Mouse (Mus musculus) kidney, adult 2 months (tissue): ENCODE data around the gene 2900026A02Rik. TPM values are rescaled to one million over a fixed set of nuclear protein-coding genes. Genes with fewer than 3 reads are reported as not detected.

ENCODE experiments used
- DNase-seq: peaks from one replicate; pipeline ENCODE4 v3.0.0; 2021
- H3K27ac ChIP-seq: fragments of 200-500 bp; 2 replicates; pipeline ENCODE4 v1.5.1; 2012; ENCODE audit warnings: low read depth, low read length, control low read depth, inconsistent platforms; ENCODE audit not compliant: insufficient read depth
- H3K27me3 ChIP-seq: fragments of 200-500 bp; replicated peaks from 2 replicates; pipeline ENCODE4 v1.6.1; 2012; ENCODE audit warnings: mild to moderate bottlenecking, moderate library complexity, low read length, inconsistent platforms; ENCODE audit not compliant: control insufficient read depth, insufficient read depth
- H3K36me3 ChIP-seq: fragments of 200-500 bp; 2 replicates; pipeline ENCODE4 v1.6.1; 2012; ENCODE audit warnings: mild to moderate bottlenecking, moderate library complexity, low read length, inconsistent platforms; ENCODE audit not compliant: control insufficient read depth, insufficient read depth
- H3K4me1 ChIP-seq: fragments of 200-500 bp; 2 replicates; pipeline ENCODE4 v1.6.1; 2011; ENCODE audit warnings: low read length; ENCODE audit not compliant: control insufficient read depth, insufficient read depth
- H3K4me3 ChIP-seq: fragments of 200-500 bp; 2 replicates; pipeline ENCODE4 v1.5.1; 2011; ENCODE audit warnings: mild to moderate bottlenecking, low read depth, low read length, control low read depth; ENCODE audit not compliant: insufficient read depth
- CTCF ChIP-seq: fragments of 200-500 bp; conservative IDR thresholded peaks from 2 replicates; pipeline ENCODE4 v1.5.1; 2011; ENCODE audit warnings: low read depth, mild to moderate bottlenecking, control low read depth, low read length, moderate library complexity, mixed read lengths; ENCODE audit not compliant: insufficient read depth, insufficient read length
- POLR2A ChIP-seq: fragments of 200-500 bp; IDR thresholded peaks from one replicate; pipeline ENCODE4 v1.6.1; 2011; ENCODE audit warnings: low read depth, low read length, control low read depth
- WGBS: fragments of 180-500 bp; shearing (Covaris S2); methylation state at CpG from one replicate; pipeline ENCODE4 v1.1.7; 2018; 5-methylcytosine and 5-hydroxymethylcytosine counted together
- polyA plus RNA-seq: library from polyadenylated mRNA; depleted of rRNA; stranded (reverse); fragments of >200 nt; gene quantifications from 2 replicates; pipeline ENCODE4 v1.2.3, GENCODE M21; 2012

The 2900026A02Rik gene
- polyA plus RNA-seq, 1 experiment, result 15.0 TPM

DNA sequence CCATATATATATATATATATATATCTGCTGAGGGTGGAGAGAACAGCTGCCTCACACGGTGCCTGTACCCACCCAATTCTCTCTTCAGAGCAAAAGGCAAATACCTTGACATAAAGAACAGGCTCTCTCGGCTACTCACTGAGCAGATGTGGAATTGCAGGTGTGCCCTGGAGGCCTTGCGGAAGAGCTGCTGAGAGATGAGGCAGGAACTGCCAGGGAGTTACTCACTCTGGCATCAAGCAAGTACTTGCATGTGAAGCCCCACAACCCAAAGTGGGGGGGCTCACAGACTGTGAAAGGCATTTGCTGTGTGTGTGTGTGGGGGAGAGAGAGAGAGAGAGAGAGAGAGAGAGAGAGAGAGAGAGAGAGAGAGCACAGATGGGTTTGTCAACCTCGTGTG lies 92.6 kb downstream of the 2900026A02Rik start:
- no peaks in the 10 kb centered on the region for H3K4me1 ChIP-seq

DNA sequence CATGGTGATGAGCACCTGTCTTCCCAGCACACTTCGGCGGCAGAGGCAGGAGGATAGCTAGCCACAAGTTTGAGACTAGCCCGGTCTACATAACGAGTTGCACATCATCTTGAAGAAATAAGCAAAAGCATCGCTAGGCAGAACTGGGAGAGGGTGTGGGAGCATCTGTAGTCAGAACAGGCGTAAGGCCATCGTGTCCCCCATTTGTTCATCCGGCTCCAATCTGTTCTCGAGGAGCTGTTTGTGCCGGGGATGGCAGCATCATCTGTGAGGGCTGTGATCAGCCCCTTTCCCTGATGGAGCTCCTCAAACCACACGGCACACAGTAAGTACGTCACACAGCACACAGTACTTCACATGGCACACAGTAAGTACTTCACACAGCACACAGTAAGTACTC lies 94.6 kb downstream of the 2900026A02Rik start:
- Histone ChIP-seq H3K27me3 (no peaks in the 10 kb centered on the region), H3K4me1 (peaks cover 10% of the 10 kb centered on the region), H3K4me3 (no peak overlapping the region), H3K36me3 (no peaks in the 10 kb centered on the region), H3K27ac (no peak overlapping the region)
- 94% methylated on average over 12 of the region's 12 CpGs for WGBS
- TF ChIP-seq POLR2A, result no peak
- no peak for DNase-seq

More for the DNA sequence above, 92.6 kb downstream of the 2900026A02Rik start:
- whole genome bisulfite sequencing, result 74% methylated on average over 4 of the region's 4 CpGs
- H3K27ac ChIP-seq, result no peak overlapping the region
- TF ChIP-seq POLR2A (no peak), CTCF (no peak)
- DNase-seq, result no peak
- H3K36me3 ChIP-seq, result no peaks in the 10 kb centered on the region
- no peaks in the 10 kb centered on the region for H3K27me3 ChIP-seq
- H3K4me3 ChIP-seq, result no peak overlapping the region

GRCm38 (mm10) chr5:113123693-113124092 lies 97.3 kb downstream of the 2900026A02Rik start:
- no peaks in the 10 kb centered on the region for H3K36me3 ChIP-seq
- DNase-seq, result no peak
- no peaks in the 10 kb centered on the region for H3K27me3 ChIP-seq
- no peak for TF ChIP-seq POLR2A
- peaks cover 12% of the 10 kb centered on the region for H3K4me1 ChIP-seq
- no peak overlapping the region for H3K4me3 ChIP-seq
- no peak overlapping the region for H3K27ac ChIP-seq
- 73% methylated on average over 10 of the region's 10 CpGs for WGBS

DNA sequence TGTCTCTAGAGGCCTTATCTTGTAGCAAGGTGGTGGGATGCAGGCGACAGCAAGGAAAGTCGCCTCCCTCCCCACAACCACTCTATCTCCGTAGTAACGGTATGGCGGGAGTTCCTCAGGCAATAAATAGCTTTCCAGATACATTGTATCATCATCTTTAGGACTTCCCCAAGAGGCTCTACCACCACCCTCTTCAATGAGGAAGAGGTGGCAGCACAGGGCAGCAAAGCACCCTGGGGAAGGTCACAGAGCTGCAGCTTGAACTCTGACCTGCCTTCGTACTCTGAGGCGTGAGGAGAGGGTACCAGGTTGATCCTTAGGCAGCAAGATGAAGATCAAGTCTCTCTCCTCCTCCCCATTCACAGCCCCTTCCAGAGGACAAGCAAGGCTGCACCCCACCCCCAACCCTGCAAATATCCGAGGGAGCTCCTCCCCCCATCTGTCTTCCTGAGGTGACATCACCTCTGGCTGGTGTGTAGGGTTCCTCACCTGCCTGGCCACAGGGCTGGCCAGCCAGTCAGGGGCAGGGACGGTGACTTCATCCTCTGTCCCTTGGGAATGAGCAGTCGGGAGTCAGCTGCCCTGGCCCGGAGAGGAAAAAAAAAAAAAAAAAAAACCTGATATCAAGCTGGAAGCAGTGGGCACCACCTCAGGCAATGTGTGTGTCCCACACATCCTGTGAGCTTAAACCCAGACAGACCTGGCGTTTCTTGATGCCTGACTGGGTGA lies 98.5 kb downstream of the 2900026A02Rik start:
- WGBS, result 55% methylated on average over 12 of the region's 12 CpGs
- Histone ChIP-seq H3K27ac (no peak overlapping the region), H3K4me3 (no peak overlapping the region), H3K27me3 (no peaks in the 10 kb centered on the region), H3K4me1 (peaks cover 12% of the 10 kb centered on the region), H3K36me3 (no peaks in the 10 kb centered on the region)
- TF ChIP-seq POLR2A (no peak), CTCF (no peak)
- no peak for DNase-seq

- WGBS, result 67% methylated on average over 6 of the region's 6 CpGs
- no peak for DNase-seq
- peak overlapping the region; percentile 18; the same call in 1 of the 2 replicates for H3K27ac ChIP-seq
- TF ChIP-seq POLR2A (no peak), CTCF (no peak)
- H3K27me3 ChIP-seq, result no peaks in the 10 kb centered on the region
- H3K36me3 ChIP-seq, result no peaks in the 10 kb centered on the region
- no peak overlapping the region for H3K4me3 ChIP-seq
- H3K4me1 ChIP-seq, result peaks cover 12% of the 10 kb centered on the region
Measured at GRCm38 (mm10) chr5:113121591-113121875, 99.5 kb downstream of the 2900026A02Rik start.

- H3K27me3 ChIP-seq, result no peaks in the 10 kb centered on the region
- no peaks in the 10 kb centered on the region for H3K36me3 ChIP-seq
- DNase-seq, result no peak
- no peak overlapping the region for H3K4me3 ChIP-seq
- TF ChIP-seq CTCF, result no peak
- no peak for TF ChIP-seq POLR2A
- H3K4me1 ChIP-seq, result peaks cover 12% of the 10 kb centered on the region
- 34% methylated on average over 15 of the region's 15 CpGs for WGBS
- no peak overlapping the region; the same call in 1 of the 2 replicates for H3K27ac ChIP-seq
Measured at GRCm38 (mm10) chr5:113120741-113121590, 100.1 kb downstream of the 2900026A02Rik start.

DNA sequence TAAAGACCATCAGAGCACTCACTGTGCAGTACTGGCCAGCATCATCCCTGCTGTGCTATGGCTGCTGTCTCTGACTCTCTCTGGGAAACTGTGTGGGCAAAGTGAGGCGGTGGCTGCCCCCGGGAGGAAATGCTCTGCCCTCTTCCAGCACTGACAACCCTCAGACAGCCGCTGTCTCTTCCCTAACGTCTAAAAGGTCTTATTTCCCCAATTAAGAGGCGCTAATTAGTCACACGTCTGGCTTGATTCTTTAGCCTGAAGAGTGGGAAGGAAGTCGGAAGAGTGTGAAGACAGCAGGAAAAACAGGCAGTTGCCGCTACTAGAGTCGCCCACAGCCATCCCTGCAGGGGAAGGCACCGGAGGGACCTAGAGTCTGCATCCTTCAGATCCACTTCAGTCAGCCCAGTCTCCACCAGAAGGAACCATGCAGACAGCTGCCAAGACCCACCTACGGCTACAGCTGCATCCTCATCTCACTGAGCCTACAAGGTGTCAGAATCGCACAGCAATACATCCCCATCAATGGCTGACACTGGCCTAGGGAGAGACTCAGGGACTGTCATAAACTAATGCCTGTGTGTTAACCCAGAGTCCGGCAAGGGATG lies 101.1 kb downstream of the 2900026A02Rik start:
- 60% methylated on average over 13 of the region's 13 CpGs for WGBS
- Histone ChIP-seq H3K27ac (no peak overlapping the region), H3K27me3 (no peaks in the 10 kb centered on the region), H3K4me1 (peaks cover 12% of the 10 kb centered on the region), H3K36me3 (no peaks in the 10 kb centered on the region), H3K4me3 (no peak overlapping the region)
- TF ChIP-seq CTCF (no peak), POLR2A (no peak)
- no peak for DNase-seq
